In genomic region chr13:114923331-114923730, GRCm38 (mm10) we compare ENCODE assay signal across 10 mouse cellular contexts. TPM values are rescaled to one million over a fixed set of nuclear protein-coding genes. Genes with fewer than 3 reads are reported as not detected.
DNase-seq lines count a peak whose midpoint lies in the region; ATAC-seq and TF ChIP-seq lines count a peak whose summit lies in the region.
"Had no signal": no experiment of that assay in that cellular context is flagged by ENCODE, and none has a peak within 500 bp of the region (broad histone marks: within the 10 kb centered on the region; RNA-seq: fewer than 3 reads in every experiment).

No protein-coding gene starts in this region.

- H3K4me3 ChIP-seq in hindbrain, embryonic 15.5 days = no peak overlapping the region
- no peak overlapping the region for H3K4me3 ChIP-seq in liver, embryonic 14.5 days (ENCODE audit: insufficient read depth in 1 of 2, low read depth in 2 of 2, low read length in 2 of 2)
- H3K4me3 ChIP-seq: heart, embryonic 15.5 days had no signal

- peaks cover 7% of the 10 kb centered on the region for H3K4me1 ChIP-seq in hindbrain, embryonic 15.5 days (replicated peaks)
- H3K4me1 ChIP-seq in liver, embryonic 14.5 days (replicated peaks; ENCODE audit: control insufficient read depth in 2 of 2, insufficient read depth in 2 of 2, low read length in 1 of 2) = 0 out of 4 replicates have a peak, but pooled peaks cover 0 to 2% of the 10 kb centered on the region in 2 experiments

- 14% methylated on average over 9 of the region's 9 CpGs for WGBS in hindbrain, embryonic 15.5 days
- 54% methylated on average over 9 of the region's 9 CpGs for WGBS in liver, embryonic 14.5 days (ENCODE audit: insufficient replicate concordance)

- intact Hi-C loops in gastrocnemius, postnatal 36 days (cut with DNase I) = no loop called here

- peak; percentile 7 for DNase-seq in adrenal gland, postnatal 10 days
- no peak for DNase-seq in adrenal gland, adult 2 months
- DNase-seq in brain, adult 2 months (ENCODE audit: low read depth, low spot score) = peak; percentile 26
- peak in 1 of 3 experiments; percentile 11 for DNase-seq in liver, embryonic 14.5 days (ENCODE audit: low read depth in 3 of 3, low spot score in 3 of 3)
- no peak for DNase-seq in thymus, adult 18-20 months
- DNase-seq in thymus, postnatal 14 days = no peak
- no peak for DNase-seq in gastrocnemius, postnatal 36 days

- TF ChIP-seq EP300 in liver, embryonic 14.5 days (IDR thresholded peaks at IDR 0.05; ENCODE audit: low read depth) = no peak

- H3K27me3 ChIP-seq in hindbrain, embryonic 15.5 days = no peaks in the 10 kb centered on the region
- no peaks in the 10 kb centered on the region for H3K27me3 ChIP-seq in liver, embryonic 14.5 days (ENCODE audit: control insufficient read depth, insufficient read depth, low read length)
- H3K27me3 ChIP-seq: heart, embryonic 15.5 days had no signal

- H3K9me3 ChIP-seq in hindbrain, embryonic 15.5 days = no peaks in the 10 kb centered on the region
- H3K9me3 ChIP-seq in liver, embryonic 14.5 days (ENCODE audit: control insufficient read depth, low read length) = no peaks in the 10 kb centered on the region
- H3K9me3 ChIP-seq: heart, embryonic 15.5 days had no signal

- peak overlapping the region; percentile 38 for H3K4me2 ChIP-seq in hindbrain, embryonic 15.5 days
- H3K4me2 ChIP-seq in liver, embryonic 14.5 days (ENCODE audit: low read depth) = no peak overlapping the region
- H3K4me2 ChIP-seq: heart, embryonic 15.5 days had no signal

- H3K9ac ChIP-seq in hindbrain, embryonic 15.5 days = no peak overlapping the region
- no peak overlapping the region for H3K9ac ChIP-seq in liver, embryonic 14.5 days (replicated peaks)
- H3K9ac ChIP-seq: heart, embryonic 15.5 days had no signal

- ATAC-seq in hindbrain, embryonic 15.5 days (ENCODE audit: low FRiP score, low read depth) = peak; percentile 91; the same call in 1 of the 2 replicates
- ATAC-seq in liver, embryonic 14.5 days (ENCODE audit: insufficient read depth) = peak; percentile 51; the same call in 1 of the 2 replicates
- ATAC-seq: activated CD4-positive, CD25-positive, alpha-beta regulatory T cell, adult 4 months had no signal

- TF ChIP-seq CTCF in liver, embryonic 14.5 days (IDR thresholded peaks at IDR 0.05; ENCODE audit: low read depth) = no peak

- H3K36me3 ChIP-seq in hindbrain, embryonic 15.5 days = no peaks in the 10 kb centered on the region
- no peaks in the 10 kb centered on the region for H3K36me3 ChIP-seq in liver, embryonic 14.5 days (replicated peaks; ENCODE audit: control insufficient read depth, insufficient read depth, low read depth)
- H3K36me3 ChIP-seq: heart, embryonic 15.5 days had no signal

- peak overlapping the region; percentile 26; the same call in 1 of the 2 replicates for H3K27ac ChIP-seq in hindbrain, embryonic 15.5 days (replicated peaks)
- H3K27ac ChIP-seq in liver, embryonic 14.5 days = no peak overlapping the region
- H3K27ac ChIP-seq: heart, embryonic 15.5 days had no signal

RNA-seq across cellular contexts. Expression of gene Itga2, which starts 8.6 kb away (rescaled TPM):
- total RNA-seq in adrenal gland, postnatal 10 days (2021) = 1 to 10 TPM; 4.4 to 4.7 TPM
- 1 to 10 TPM; 1.5 to 1.6 TPM for total RNA-seq in adrenal gland, adult 2 months (2021)
- 0.17 and 0.19 TPM in 2 replicates for polyA plus RNA-seq in adrenal gland, adult 2 months (2012; rRNA removed)
- 1.6 and 2.1 TPM in 2 replicates for polyA plus RNA-seq in hindbrain, embryonic 15.5 days (2015; fragmentation: Nextera tagmentation; extraction: Ambion mirVana)
- polyA plus RNA-seq in liver, embryonic 14.5 days (2012; rRNA removed) = 0.29 and 0.47 TPM in 2 replicates
- polyA plus RNA-seq in liver, embryonic 14.5 days (2014; fragmentation: Nextera tagmentation; extraction: Ambion mirVana) = 0.58 and 0.72 TPM in 2 replicates
- under 1 TPM; 0.74 to 0.79 TPM for total RNA-seq in gastrocnemius, postnatal 36 days (2021)

Comparison
In these comparisons a context has a peak if more than half of its experiments do, and no peak if none do; other contexts are left out.
1. DNase-seq: peak in adrenal gland, postnatal 10 days (single experiment) and brain, adult 2 months (single experiment); none in adrenal gland, adult 2 months (single experiment), thymus, adult 18-20 months (0 of 2), thymus, postnatal 14 days (single experiment) and gastrocnemius, postnatal 36 days (0 of 2).